Mouse (Mus musculus) spleen, postnatal 10 days (tissue): ENCODE results near the gene Trappc10.
A peak's percentile ranks its signal among the peaks of the same experiment; 100 is the strongest.

ENCODE experiments used
- DNase-seq, 2 experiments: peaks; one replicate each; pipeline ENCODE4 v3.0.0; 2021 to 2022; ENCODE audit warnings: low spot score in 2 of 2

Gene Trappc10

DNA sequence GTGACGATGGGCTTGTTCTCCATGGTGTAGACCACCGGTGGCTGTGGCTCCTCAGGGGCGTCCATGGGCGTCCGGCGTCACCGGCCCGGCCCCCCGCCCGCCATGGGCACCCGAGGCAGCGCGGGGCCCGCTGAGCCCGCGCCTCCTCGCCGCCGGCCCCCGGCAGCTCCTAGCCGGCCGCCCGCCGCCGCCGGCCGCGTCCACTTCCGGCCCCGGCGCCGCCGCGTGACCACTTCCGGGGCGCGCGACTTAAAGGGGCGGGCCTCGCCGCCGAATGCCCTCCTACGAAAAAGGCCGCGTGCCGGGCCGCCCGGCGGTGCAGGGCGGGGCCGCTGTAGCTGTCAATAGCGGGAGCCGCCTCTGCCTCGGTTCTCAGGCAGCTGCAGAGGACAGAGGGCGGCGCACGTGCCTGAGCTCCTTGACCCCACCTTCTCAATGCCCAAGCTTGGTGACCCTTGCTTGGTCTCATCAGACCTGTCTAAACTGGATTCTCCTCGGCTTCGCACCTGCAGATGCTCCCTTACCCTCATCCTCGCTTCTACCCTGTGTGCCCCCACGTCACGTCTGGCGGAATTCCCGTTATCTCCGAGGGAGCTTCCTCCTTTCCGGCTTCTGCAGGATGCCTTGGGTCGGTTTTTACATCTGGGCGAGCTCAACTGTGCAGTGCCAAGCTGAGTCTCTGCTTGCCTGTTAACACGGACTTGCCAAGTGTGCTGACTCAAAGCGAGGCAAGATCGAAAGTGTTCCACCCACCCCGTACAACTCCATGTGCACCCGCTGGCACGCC, at the start of gene Trappc10:
Gene Trappc10, minus strand, starts transcription at position 204 of the 787 bp plus-strand sequence.
- peak; percentile 85 to 93 for DNase-seq

- DNase-seq: no peak
These were observed 49.1 kb upstream of the Trappc10 start for GRCm38 (mm10) chr10:78293576-78293975.

DNA sequence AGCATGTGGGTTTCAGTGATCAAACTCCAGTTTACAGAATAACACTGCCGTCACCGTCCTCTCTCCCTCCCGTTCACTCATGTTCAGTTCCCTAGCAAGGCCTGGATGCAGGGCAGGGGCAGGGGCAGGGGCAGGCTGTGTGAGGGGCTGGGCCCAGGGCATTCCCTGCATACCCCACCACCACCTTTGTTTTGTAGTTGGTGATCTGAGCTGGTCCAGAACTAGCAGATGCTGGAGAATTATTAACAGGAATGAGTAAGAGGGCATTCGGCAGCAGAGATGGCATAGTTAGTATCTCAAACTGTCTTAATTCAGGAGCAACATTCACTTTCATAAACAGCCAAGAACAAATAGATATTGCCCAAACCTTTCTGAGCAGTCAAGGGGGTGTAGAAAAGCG, 47.9 kb upstream of the Trappc10 start:
- DNase-seq: no peak

- DNase-seq: no peak
These were observed 46.5 kb upstream of the Trappc10 start for GRCm38 (mm10) chr10:78290730-78291535.

DNA sequence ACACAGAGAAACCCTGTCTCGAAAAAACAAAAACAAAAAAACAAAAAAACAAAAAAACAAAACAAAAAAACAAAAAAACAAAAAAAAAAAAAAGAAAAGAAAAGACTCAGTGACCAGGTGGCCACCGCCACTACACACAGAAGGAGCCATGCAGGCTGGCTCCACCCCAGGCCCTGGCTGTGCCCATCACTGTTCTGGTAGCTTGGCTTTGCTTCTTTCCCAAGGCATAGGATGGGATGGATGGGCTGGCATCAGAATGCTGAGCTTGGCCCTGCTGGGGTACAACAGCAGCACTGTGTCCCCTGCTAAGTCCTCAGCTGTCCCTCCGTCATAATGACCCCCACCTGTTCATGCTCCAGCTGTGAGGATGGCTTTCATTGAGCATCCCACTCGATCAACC, 44.5 kb upstream of the Trappc10 start:
- DNase-seq: no peak

GRCm38 (mm10) chr10:78288135-78288534, 43.7 kb upstream of the Trappc10 start:
- no peak for DNase-seq

- no peak for DNase-seq
These were observed 43.2 kb upstream of the Trappc10 start for GRCm38 (mm10) chr10:78287465-78288132.

DNA sequence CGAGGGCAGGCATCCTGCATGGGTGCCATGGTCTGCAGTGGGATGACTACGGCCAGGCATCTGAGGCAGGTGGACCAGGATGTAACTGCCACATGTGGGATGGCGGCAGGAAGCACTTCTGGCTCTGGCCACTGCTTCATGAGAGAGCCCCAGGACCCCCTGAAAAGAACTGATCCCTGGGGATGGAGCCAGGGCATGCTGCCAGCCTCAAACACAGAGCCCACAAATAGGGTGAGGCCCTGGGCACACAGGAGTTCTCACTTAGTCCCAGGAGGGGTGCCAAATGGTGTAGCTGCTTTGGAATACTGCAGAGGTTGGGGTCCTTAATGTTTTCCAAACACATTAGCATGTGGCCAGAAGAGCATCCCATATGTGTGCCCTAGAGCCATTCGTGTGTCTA, 41.5 kb upstream of the Trappc10 start:
- no peak for DNase-seq

- DNase-seq: no peak
These were observed 41.0 kb upstream of the Trappc10 start for GRCm38 (mm10) chr10:78285409-78285808.

DNA sequence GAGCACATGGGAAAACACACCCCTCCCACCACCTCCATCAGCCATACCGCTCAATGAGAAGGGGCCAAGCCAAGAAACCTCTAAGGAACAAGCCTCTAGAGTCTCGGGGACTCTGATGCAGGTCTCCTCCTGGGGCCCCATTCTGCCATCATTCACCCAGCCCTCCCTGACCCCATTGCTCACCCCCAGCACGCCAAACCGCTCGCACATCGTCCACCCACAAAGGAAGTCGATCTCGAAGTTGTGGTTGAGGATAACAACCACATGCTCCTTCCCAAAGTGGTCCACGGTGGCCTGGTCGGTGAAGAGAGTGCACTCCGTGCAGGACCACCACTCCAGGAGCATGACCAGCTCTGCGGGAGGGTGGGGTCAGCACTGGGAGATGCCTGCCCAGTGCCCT, 40.4 kb upstream of the Trappc10 start:
- DNase-seq: no peak

- no peak for DNase-seq
These were observed 38.0 kb upstream of the Trappc10 start for GRCm38 (mm10) chr10:78282411-78282810.

GRCm38 (mm10) chr10:78280486-78280885, 36.0 kb upstream of the Trappc10 start:
- no peak for DNase-seq

DNA sequence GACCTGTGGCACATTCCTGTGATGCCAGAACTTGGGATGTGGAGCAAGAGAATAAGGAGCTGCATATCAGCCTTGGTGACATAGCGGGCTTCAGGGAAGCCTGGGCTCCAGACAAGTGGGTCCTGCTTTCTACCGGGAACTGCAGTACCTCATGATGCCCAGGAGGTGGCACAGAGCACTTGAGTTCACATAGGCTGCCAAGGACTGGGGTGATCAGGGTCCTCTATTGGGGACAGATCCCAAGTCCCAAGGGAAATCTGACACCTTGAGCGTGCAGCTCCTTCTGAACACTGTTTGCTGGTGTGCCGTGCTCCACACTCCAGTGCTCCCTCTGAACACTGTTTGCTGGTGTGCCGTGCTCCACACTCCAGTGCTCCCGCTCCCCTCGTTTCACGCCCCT, 34.8 kb upstream of the Trappc10 start:
- DNase-seq: peak in 1 of 2 experiments; percentile 61

DNA sequence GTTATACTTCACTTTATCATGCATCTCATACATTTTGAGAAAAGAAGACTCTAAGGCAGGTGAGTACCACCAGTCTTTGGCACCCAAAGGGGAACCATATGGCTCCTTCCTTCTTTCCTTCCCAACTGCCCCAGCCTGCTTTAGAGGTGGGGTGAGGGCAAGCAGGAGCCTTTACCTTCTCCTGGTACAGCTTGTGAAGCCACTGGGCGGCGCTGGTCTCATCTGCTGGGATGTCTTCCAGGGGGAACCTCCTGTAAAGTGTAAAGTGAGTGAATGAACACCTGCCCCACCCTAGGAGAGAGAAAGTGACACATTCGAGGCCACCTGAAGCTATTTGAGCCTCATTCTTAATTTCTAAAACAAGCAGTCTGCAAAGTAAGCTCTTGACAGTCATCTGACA, 33.4 kb upstream of the Trappc10 start:
- DNase-seq: no peak

GRCm38 (mm10) chr10:78276242-78276641, 31.8 kb upstream of the Trappc10 start:
- DNase-seq: no peak

DNA sequence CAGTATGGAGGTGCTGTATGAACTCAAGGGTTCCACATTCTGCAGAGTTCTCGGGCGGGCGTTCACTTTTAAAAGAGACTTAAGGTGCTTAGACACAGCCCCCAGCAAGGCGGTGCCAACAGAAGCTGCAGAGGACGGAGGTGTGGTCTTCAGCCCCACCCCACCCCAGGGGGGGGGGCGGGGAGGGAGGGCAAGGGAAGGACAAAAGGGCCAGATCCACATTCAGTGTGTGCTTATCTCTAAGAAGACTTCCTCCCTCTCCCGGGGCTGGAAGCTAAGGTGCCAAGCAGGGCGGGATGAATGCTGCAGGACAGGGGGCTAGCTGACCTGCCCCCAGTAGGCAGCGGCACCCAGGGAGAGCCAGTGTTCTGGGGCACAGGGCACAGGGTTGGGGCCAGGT, 28.5 kb upstream of the Trappc10 start:
- DNase-seq: no peak

DNA sequence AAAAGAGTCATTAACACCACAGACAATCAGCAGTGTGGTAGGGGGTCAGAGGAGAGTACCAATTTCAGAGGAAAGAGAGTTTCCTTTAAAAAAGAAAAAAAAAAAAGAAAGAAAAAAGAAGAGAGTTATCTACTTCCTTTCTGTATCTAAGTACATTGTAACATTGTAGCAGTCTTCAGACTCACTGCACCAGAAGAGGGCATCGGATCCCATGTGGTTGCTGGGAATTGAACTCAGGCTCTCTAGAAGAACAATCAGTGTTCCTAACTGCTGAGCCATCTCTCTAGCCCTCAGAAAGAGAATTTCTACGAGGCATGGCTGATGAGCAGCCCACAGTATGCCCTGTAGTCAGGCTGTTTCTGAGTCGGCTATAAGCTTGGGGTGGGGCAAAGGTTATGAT, 21.4 kb upstream of the Trappc10 start:
- no peak for DNase-seq

DNA sequence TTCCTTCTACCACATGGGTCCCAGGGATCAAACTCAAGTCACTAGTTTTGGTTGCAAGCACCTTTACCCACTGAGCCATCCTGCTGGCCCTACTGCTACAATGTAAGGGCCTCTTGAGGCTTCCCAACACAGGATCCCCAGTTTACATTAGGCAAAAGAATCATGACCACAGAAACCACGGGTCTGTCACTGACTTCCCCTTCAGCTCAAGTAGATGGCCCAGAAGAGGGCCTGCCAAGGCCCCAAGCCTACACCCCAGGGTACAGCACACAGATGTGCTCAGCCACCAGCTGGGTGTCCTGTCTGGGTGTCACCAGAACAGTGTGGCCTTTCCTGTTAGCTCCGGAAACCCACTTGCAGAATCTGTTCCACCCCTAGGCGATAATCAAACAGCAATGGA, 20.3 kb upstream of the Trappc10 start:
- peak in 1 of 2 experiments; percentile 54 for DNase-seq

DNA sequence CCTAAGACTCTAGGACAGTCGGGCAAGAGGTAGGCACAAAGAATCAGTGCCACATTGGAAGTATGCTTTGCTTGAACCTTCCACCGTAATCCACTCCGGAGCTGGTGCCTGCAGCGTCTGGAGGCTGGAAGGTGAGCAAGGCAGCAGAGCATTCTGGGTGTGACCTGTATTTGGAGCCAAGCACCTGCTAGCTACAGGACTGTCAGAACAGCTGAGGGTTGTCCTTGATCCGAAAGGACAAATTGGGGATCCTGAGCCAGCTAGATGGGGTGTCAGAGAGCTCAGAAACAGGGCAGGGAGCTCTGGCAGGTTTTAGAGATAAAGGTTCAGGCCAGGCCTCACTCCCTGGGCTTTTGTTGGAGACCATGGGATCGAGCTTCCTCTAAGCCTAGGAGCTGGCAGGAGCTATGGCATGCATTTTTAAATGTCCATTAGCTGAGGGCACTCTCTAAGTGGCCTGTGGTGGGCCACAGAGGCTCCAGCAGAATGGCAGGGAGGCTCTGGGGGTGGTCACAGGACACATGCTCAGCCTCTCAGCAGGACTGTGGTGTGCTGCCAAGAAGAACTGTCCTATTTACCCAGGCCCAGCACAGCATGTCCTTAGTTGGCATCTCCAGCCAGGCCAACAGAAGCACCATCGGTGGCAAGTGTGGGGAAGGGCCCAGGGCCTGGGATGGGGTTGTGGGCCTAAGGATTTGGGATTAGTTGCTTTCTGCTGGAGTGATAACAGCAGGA, 16.6 kb upstream of the Trappc10 start:
- no peak for DNase-seq

- DNase-seq: no peak
These were observed 15.9 kb upstream of the Trappc10 start for GRCm38 (mm10) chr10:78260322-78260721.

GRCm38 (mm10) chr10:78259702-78260101, 15.3 kb upstream of the Trappc10 start:
- DNase-seq: no peak

GRCm38 (mm10) chr10:78259230-78259629, 14.8 kb upstream of the Trappc10 start:
- DNase-seq: no peak
